Mouse (Mus musculus) neural tube, embryonic 15.5 days (tissue): Measurements from ENCODE around the gene Olfr45. TPM values are rescaled to one million over a fixed set of nuclear protein-coding genes. Genes with fewer than 3 reads are reported as not detected.

Experiments used
- ATAC-seq: fragments of 200-750 bp; cut with Nextera tagmentation; 2 replicates; pipeline ENCODE4 v1.8.0; 2017; ENCODE audit warnings: mild to moderate bottlenecking, moderate TSS enrichment, moderate library complexity; ENCODE audit not compliant: low FRiP score
- H3K27ac ChIP-seq: fragments of 300-500 bp; sonication (generic); replicated peaks from 2 replicates; pipeline ENCODE4 v1.5.1; 2015; ENCODE audit warnings: mild to moderate bottlenecking, inconsistent platforms
- H3K27me3 ChIP-seq: fragments of 300-500 bp; sonication (generic); replicated peaks from 2 replicates; pipeline ENCODE4 v1.6.1; 2015; ENCODE audit warnings: inconsistent platforms
- H3K36me3 ChIP-seq: fragments of 300-500 bp; sonication (generic); 2 replicates; pipeline ENCODE4 v1.6.1; 2015; ENCODE audit warnings: inconsistent platforms
- H3K4me1 ChIP-seq: fragments of 300-500 bp; sonication (generic); 2 replicates; pipeline ENCODE4 v1.6.1; 2015; ENCODE audit warnings: inconsistent platforms
- H3K4me2 ChIP-seq: fragments of 300-500 bp; sonication (generic); 2 replicates; pipeline ENCODE4 v1.6.1; 2015; ENCODE audit warnings: inconsistent platforms, mild to moderate bottlenecking, moderate library complexity
- H3K4me3 ChIP-seq: fragments of 300-500 bp; sonication (generic); replicated peaks from 2 replicates; pipeline ENCODE4 v1.5.1; 2015; ENCODE audit warnings: mild to moderate bottlenecking, inconsistent platforms
- H3K9ac ChIP-seq: fragments of 300-500 bp; sonication (generic); replicated peaks from 2 replicates; pipeline ENCODE4 v1.6.1; 2015; ENCODE audit warnings: mild to moderate bottlenecking, inconsistent platforms
- H3K9me3 ChIP-seq: fragments of 300-500 bp; sonication (generic); replicated peaks from 2 replicates; pipeline ENCODE4 v1.6.1; 2016; ENCODE audit warnings: inconsistent platforms
- WGBS: fragments of 180-500 bp; shearing (Covaris S2); methylation state at CpG from one replicate; pipeline ENCODE4 v1.1.7; 2015; ENCODE audit warnings: mixed read lengths; 5-methylcytosine and 5-hydroxymethylcytosine counted together
- polyA plus RNA-seq: library from polyadenylated mRNA; unstranded; fragments of >200 nt; fragmentation: Nextera tagmentation; extraction: Ambion mirVana; gene quantifications from 2 replicates; pipeline ENCODE4 v1.2.1, GENCODE M21; 2015

Olfr45 gene
- polyA plus RNA-seq, 1 experiment from 2014 or later = not detected

- Histone ChIP-seq H3K27me3 (no peaks in the 10 kb centered on the region), H3K27ac (no peak overlapping the region)
- 75% methylated on average over 2 of the region's 2 CpGs for WGBS
Observed at GRCm38 (mm10) chr7:140733162-140733561, 51.4 kb downstream of the Olfr45 start.

More at GRCm38 (mm10) chr7:140733162-140733561, 51.4 kb downstream of the Olfr45 start:
- Histone ChIP-seq H3K9me3 (no peaks in the 10 kb centered on the region), H3K4me1 (no peaks in the 10 kb centered on the region), H3K4me2 (no peak overlapping the region), H3K4me3 (no peak overlapping the region), H3K9ac (no peak overlapping the region), H3K36me3 (no peaks in the 10 kb centered on the region)
- ATAC-seq = no peak

Other genes starting within 250 kb of the Olfr45 start
- not detected in 2 replicates for gene Olfr533, start 218.6 kb upstream of the Olfr45 start, polyA plus RNA-seq
- not detected in 2 replicates for gene Olfr535, start 197.7 kb upstream of the Olfr45 start, polyA plus RNA-seq
- gene Olfr536, start 174.6 kb upstream of the Olfr45 start, polyA plus RNA-seq = not detected in 2 replicates
- gene Olfr538, start 114.1 kb upstream of the Olfr45 start, polyA plus RNA-seq = not detected in 2 replicates
- gene Olfr46, start 80.7 kb upstream of the Olfr45 start, polyA plus RNA-seq = 0.01 TPM in 1 of 2 replicates, not detected in the other
- not detected in 2 replicates for gene Olfr61, start 53.0 kb upstream of the Olfr45 start, polyA plus RNA-seq
- gene Olfr53, start 35.5 kb upstream of the Olfr45 start, polyA plus RNA-seq = not detected in 2 replicates
- 0.01 TPM in 2 replicates for gene Olfr539, start 22.0 kb upstream of the Olfr45 start, polyA plus RNA-seq
- gene Olfr541, start 15.3 kb downstream of the Olfr45 start, polyA plus RNA-seq = not detected in 2 replicates
- not detected in 2 replicates for gene Cyp2e1, start 81.8 kb downstream of the Olfr45 start, polyA plus RNA-seq
- 0.47 and 0.73 TPM in 2 replicates for gene Syce1, start 105.9 kb downstream of the Olfr45 start, polyA plus RNA-seq
- gene Zfp941, start 140.2 kb downstream of the Olfr45 start, polyA plus RNA-seq = 29.4 and 33.1 TPM in 2 replicates
- 0.23 and 0.46 TPM in 2 replicates for gene Urah, start 153.1 kb downstream of the Olfr45 start, polyA plus RNA-seq
- gene Scgb1c1, start 163.6 kb downstream of the Olfr45 start, polyA plus RNA-seq = not detected in 2 replicates
- gene Odf3, start 165.9 kb downstream of the Olfr45 start, polyA plus RNA-seq = not detected in 2 replicates
- not detected in 2 replicates for gene Gm45785, start 174.4 kb downstream of the Olfr45 start, polyA plus RNA-seq
- gene Ric8a, start 175.0 kb downstream of the Olfr45 start, polyA plus RNA-seq = 91.9 and 94.8 TPM in 2 replicates
- gene Bet1l, start 175.6 kb downstream of the Olfr45 start, polyA plus RNA-seq = 45.8 and 49.1 TPM in 2 replicates
- gene Psmd13, start 200.0 kb downstream of the Olfr45 start, polyA plus RNA-seq = 253 and 254 TPM in 2 replicates
- 61.9 and 67.8 TPM in 2 replicates for gene Sirt3, start 200.4 kb downstream of the Olfr45 start, polyA plus RNA-seq
- gene Cox8b, start 218.5 kb downstream of the Olfr45 start, polyA plus RNA-seq = 1.5 and 4.8 TPM in 2 replicates
- gene Nlrp6, start 239.0 kb downstream of the Olfr45 start, polyA plus RNA-seq = 0.67 and 5.6 TPM in 2 replicates